Mouse (Mus musculus) cerebellum, adult 11-12 months (tissue): Measurements from ENCODE around the gene Wipf2.

ENCODE experiments used
- DNase-seq: peaks from one replicate; pipeline ENCODE4 v3.0.0; 2022

The Wipf2 gene

DNA sequence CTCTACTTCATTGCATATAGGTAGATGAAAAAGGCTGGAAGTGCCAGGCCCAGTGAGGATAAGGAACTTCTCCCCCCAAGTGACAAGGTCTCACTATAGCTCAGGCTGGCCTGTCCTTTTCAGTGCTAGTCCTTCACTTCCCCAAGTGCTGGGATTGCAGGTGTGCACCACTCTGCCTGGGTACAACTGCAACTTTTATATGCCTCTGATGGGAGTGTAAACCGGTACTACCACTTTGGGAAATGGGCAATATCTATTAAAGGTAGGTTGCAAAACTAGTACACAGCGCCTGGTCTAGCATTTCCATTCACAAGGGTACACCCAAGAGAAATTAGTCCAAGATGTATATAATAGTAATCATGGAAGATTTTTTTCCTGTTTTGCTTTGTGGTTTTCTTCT is 8.8 kb upstream of the Wipf2 start:
- DNase-seq, result no peak

GRCm38 (mm10) chr11:98858759-98859731 is 4.4 kb upstream of the Wipf2 start:
- peak; percentile 81 for DNase-seq

DNA sequence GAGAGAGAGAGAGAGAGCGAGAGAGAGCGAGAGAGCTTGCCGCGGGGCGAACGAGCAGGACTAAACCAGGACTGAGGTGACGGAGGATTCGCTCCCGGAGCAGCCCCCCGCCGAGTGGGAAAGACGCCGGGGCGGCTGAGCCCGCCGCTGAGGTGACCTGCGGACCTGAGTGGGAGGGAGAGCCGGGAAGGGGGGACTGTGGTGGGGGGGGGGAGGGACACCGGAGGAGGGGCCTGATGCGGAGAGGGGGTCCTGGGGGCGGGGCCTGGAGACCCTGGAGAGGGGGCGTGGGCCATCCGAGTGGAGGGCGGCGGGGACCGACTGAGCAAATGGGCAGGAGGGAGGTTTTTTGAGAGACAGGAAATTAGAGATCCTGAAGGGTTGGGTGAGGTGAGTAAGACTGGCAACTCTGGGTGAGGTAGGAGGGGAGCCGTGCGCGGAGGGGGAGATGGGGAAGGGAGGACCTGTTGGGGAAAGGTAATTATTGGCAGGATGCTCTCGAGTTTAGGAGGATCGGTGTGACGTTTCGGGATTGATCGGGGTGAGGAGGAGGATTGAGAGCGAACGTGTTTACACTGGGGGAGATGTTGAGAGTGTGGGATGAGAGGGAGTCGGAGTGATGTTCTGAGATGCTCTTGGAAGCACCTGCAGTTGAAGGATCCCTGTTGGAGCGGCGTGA is 452 bp downstream of the Wipf2 start:
- no peak for DNase-seq

- DNase-seq, result peak; percentile 56
Measured at GRCm38 (mm10) chr11:98867293-98867692, 3.9 kb downstream of the Wipf2 start.

GRCm38 (mm10) chr11:98869906-98870305 is 6.5 kb downstream of the Wipf2 start:
- DNase-seq, result no peak

GRCm38 (mm10) chr11:98870791-98871190 is 7.4 kb downstream of the Wipf2 start:
- no peak for DNase-seq

DNA sequence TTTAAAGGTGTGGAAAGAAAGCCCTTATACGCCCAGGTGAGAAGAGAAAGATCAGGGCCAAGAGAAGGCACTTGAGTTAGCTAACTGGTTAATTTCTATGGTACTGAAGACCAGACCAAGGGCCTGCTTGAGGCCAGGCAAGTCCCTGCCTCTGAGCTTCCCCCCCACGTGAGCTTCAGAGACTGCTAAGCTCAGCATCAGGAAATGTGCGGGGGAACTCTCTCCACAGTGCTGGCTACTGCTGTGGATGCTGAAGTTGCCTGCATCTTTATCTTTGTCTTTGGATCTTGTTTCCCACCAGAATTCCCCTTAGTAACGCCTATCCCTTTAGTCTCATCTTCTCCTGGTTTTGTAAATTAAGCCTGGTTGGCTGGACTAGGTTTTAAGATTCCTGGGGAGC is 8.0 kb downstream of the Wipf2 start:
- no peak for DNase-seq

DNA sequence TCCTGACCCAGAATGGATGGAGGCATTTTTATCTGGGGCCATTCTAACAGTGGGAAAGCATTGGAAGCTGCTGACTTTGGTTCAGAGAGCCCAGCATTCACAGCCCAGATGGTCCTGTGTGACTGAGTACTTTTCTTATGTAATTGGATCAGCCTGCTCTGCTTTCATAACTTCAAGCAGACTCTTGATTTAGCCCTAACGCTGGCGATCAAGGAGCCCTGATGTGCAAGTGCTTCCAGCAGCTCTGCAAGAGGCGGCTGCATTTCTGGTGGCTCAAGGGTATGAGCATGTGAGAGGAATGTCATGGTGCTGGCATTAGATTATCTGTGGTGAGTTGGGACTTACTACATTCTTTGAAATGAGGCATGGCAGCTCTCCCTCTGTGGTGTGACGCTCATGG is 8.6 kb downstream of the Wipf2 start:
- peak; percentile 70 for DNase-seq

DNA sequence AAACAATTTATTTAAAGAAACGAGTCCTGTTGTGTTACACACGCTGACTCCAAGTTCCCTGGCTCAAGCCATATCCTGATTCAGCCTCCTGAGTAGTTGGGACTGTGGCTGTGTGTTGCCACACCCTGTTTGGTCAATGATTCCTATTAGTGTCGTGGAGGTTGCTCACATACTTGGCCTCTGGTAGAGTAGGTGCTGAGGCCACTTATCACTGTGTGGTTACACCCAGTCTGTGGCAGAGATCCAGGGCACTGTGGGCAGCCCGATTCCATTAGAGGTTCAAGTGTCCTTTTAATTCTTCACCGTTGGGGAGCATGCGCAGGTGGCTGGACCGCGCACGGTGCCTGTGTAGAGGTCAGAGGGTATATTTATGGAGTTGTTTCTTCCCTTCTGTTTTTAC is 10.5 kb downstream of the Wipf2 start:
- no peak for DNase-seq

DNA sequence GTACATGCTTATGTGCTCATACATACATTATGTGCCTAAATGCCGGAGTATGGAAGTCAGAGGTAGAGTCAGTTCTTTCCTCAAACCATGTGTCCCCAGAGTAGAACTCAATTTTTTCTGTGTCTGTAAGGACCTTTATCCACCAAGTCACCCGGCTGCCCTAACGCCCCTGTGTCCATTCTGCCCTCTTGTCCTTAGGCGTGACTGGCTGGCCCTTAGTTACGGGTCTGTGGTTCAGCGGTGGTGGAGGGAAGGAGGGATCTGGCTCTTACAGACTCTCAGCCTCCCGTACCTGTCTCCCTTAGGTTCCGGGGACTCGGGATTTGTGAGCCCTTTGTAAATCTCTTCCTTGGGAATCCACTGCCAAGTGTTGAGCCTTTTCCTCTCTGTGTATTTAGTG is 13.6 kb downstream of the Wipf2 start:
- DNase-seq, result no peak

DNA sequence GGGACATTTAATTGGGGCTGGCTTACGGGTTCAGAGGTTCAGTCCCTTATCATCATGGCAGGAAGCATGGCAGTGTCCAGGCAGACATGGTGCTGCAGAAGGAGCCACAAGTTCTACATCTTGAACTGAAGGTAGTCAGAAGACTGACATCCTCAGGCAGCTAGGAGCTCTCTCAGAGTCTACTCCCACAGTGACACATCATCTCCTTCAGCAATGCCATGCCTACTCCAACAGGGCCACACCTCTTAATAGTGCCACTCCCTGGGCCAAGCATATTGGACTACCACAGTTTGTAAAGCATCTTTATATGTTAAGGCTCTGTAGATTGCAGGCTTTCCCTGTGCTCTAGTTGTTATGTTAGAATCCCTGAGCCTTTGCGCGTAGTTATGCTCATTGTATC is 24.3 kb downstream of the Wipf2 start:
- no peak for DNase-seq

DNA sequence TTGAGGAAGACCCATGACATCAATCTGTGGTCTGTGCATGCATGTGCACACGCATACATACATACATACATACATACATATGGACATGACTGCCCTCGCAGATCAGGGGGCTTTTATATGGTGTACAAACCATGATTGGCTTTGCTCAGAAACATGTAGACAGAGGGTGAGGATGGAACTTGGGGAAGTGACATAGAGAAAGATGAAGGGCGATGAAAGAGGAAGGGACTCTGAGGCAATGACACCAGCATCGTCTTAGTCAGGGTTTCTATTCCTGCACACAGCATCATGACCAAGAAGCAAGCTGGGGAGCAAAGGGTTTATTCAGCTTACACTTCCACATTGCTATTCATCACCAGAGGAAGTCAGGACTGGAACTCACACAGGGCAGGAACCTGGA is 25.6 kb downstream of the Wipf2 start:
- no peak for DNase-seq

- DNase-seq, result no peak
Measured at GRCm38 (mm10) chr11:98889977-98890376, 26.5 kb downstream of the Wipf2 start.

- no peak for DNase-seq
Measured at GRCm38 (mm10) chr11:98892426-98892825, 29.0 kb downstream of the Wipf2 start.

DNA sequence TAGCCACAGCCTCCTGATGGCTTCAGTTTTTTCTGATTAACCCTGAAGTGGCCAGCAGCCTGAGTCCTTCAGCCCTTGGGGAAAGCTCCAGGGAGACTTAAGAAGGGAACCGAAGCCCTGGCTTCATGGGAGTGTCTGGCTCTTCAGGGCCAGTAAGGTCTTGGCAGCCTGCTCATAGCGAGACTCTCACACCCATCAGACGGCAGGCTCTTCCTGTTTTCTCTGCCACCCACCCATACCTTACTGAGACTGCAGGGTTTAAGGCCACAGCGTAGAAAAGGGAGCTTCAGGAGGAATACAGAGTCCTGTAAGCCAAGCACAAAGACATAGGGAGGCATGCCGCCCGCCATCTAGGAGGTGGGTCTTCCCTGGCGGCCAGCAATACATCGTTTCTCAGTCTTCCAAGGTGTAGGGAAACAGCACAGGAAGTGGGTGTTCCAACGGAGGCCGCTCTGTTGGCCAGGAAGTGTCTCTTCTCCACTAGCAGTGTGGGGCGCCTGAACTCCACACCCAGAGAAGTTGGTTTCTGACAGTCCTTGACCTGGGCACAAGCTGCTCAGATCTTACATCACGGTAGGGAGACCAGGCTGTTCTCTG is 37.2 kb downstream of the Wipf2 start:
- DNase-seq, result no peak

DNA sequence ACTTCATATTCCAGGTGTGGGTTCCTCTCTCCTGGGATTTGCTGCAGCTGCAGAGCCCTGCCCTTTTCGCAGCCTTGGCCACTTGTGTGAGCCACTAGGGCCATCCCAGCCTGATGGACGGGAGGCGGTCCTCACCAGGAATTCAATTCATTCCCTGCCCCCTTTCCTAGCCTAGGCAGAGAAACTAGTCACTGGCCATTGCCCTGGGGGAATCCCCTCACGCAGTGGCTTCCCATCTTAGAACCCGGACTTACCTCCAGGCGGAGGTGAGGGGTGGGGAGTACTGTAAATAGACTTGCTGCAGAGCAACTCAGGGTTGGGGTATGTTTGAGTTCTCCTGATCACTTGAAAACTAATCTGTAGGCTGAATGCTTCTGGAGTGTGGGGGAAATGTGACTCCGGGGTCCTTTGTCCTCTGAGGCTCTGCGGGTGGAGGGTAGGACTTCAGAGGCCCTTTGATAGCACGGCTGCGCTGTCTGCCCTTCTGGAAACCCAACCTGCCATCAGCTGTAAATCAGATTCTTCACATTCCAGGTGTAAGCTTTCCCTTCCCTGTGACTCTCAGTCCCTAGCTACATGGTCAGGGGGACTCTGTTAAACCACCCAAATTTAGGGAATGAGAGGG is 39.3 kb downstream of the Wipf2 start:
- no peak for DNase-seq

- DNase-seq, result no peak
Measured at GRCm38 (mm10) chr11:98904577-98904976, 41.1 kb downstream of the Wipf2 start.

DNA sequence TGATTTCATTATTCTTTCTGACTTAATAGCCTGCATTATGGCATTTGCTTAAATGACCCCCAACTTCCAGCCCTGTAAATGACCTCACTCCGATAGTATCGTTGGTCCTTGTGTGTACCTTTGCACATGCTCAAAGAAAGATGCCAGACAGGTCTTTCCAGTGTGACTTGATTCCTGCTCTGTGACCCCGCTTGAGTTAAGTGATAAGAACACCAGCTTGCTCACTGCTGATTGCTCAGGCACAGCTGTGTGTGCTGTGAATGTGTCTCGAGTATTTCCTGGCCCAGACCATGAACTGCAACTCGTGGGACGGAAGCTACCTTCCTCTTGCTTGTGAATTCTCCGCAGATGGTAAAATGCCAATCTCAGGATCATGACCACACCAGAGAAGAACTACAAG is 41.6 kb downstream of the Wipf2 start:
- no peak for DNase-seq

GRCm38 (mm10) chr11:98905583-98905982 is 42.1 kb downstream of the Wipf2 start:
- no peak for DNase-seq

DNA sequence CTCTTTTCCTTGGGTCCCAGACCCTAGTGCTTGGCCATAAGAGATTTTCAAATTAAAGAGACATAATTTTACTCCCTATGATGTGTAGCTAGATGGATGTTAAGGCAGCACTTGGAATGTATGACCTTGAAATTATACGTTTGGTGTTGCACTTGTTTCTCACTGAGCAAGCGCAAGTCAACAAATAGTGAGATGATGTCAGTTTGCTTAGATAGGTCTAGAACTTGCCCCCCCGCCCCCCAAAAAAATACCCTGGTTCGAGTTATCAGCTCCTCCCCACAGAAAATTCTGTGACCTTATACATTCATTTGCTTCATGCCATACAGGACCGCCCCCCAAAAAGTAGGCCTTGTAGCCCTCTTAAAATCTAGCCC is 43.6 kb downstream of the Wipf2 start:
- DNase-seq, result no peak

DNA sequence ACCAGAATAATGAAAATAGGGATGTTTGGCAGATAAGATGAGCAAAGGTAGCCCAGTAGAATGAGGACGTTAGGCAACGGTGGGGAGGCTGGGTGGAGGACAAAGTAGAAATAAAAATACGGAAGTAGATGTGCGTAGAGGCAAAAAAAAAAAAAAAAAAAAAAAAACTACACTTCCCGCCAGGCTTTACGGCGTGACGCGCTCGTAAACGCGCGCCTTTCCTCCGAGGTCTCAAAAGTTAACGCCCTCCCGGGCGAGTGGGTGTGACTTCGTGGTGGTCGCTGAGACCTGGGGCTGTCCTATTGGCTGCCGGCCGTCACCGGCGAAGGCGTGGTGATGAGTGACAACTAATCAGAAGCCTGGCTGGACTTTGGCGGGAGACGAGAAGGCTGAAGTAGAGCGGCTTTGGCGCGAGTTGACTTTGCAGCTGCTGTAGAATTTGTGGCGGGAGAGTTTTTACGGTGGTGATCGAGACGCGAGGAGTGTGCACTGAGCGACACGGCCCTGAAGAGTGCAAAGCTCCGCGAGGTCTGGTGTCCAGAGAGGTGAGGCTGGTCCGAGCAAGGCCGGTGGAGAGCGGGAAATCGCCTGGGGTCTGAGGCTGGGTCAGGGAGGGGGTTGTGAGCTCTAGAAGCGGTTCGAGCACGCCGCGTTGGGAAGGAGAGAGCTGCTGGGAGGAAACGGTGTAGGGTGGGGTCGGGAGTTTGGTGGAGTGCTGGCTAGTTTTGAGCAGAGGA is 44.2 kb downstream of the Wipf2 start, which contains the start of gene Cdc6:
Gene Cdc6, plus strand, starts transcription at position 365 of the 737 bp plus-strand sequence.
- DNase-seq, result peak; percentile 93

- DNase-seq, result peak; percentile 44
Measured at GRCm38 (mm10) chr11:98909654-98910053, 46.2 kb downstream of the Wipf2 start.

DNA sequence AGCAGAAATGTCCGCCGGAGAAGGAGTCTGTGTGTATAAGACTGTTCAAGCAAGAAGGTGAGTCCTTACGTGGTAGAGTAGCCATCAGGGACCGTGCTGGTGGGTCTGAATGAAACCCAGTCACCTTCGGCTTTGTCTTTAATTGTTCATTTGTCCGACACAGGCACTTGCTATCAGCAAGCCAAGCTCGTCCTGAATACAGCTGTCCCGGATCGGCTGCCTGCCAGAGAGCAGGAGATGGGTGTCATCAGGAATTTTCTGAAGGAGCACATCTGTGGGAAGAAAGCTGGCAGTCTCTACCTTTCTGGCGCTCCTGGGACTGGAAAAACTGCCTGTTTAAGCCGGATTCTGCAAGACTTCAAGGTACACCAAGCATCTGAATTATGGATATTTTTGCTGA is 47.0 kb downstream of the Wipf2 start:
- DNase-seq, result no peak
